Mouse (Mus musculus) liver, adult 2 months (tissue): ENCODE measurements around the gene Uckl1. TPM values are rescaled to one million over a fixed set of nuclear protein-coding genes. Genes with fewer than 3 reads are reported as not detected.

ENCODE experiments used
- DNase-seq: peaks from one replicate; pipeline ENCODE4 v3.0.0-alpha.2; 2011; ENCODE audit warnings: low read depth, low spot score; ENCODE audit errors: extremely low read depth
- H3K27ac ChIP-seq: fragments of 200-500 bp; replicated peaks from 2 replicates; pipeline ENCODE4 v1.5.1; 2012; ENCODE audit warnings: low read depth, mild to moderate bottlenecking, control low read depth, inconsistent platforms, low read length; ENCODE audit not compliant: insufficient read depth
- H3K27me3 ChIP-seq: fragments of 200-500 bp; 2 replicates; pipeline ENCODE4 v1.6.1; 2012; ENCODE audit warnings: mild to moderate bottlenecking, moderate library complexity, low read length, inconsistent platforms; ENCODE audit not compliant: control insufficient read depth, insufficient read depth
- H3K36me3 ChIP-seq: fragments of 200-500 bp; 2 replicates; pipeline ENCODE4 v1.6.1; 2012; ENCODE audit warnings: low read length, inconsistent platforms; ENCODE audit not compliant: control insufficient read depth, insufficient read depth
- H3K4me1 ChIP-seq: fragments of 200-500 bp; 2 replicates; pipeline ENCODE4 v1.6.1; 2011; ENCODE audit warnings: low read length; ENCODE audit not compliant: control insufficient read depth, insufficient read depth
- H3K4me3 ChIP-seq: fragments of 200-500 bp; 2 replicates; pipeline ENCODE4 v1.5.1; 2011; ENCODE audit warnings: low read depth, mild to moderate bottlenecking, control low read depth, low read length, moderate library complexity; ENCODE audit not compliant: insufficient read depth
- H3K79me2 ChIP-seq: fragments of 200-500 bp; 2 replicates; pipeline ENCODE4 v1.6.1; 2012; ENCODE audit warnings: inconsistent platforms, mild to moderate bottlenecking, low read length, moderate library complexity; ENCODE audit not compliant: control insufficient read depth, insufficient read depth
- H3K9ac ChIP-seq: fragments of 200-500 bp; 2 replicates; pipeline ENCODE4 v1.6.1; 2012; ENCODE audit warnings: low read depth, mild to moderate bottlenecking, control low read depth, inconsistent platforms, low read length
- CTCF ChIP-seq: fragments of 200-500 bp; IDR thresholded peaks from 2 replicates; pipeline ENCODE4 v1.5.1; 2011; ENCODE audit warnings: low read depth, low read length, control low read depth
- POLR2A ChIP-seq: fragments of 200-500 bp; IDR thresholded peaks from 2 replicates; pipeline ENCODE4 v1.6.1; 2011; ENCODE audit warnings: low read length, control low read depth; ENCODE audit not compliant: insufficient read depth; ENCODE audit errors: extremely low read depth
- WGBS: fragments of 180-500 bp; shearing (Covaris S2); methylation state at CpG from one replicate; pipeline ENCODE4 v1.1.7; 2018; 5-methylcytosine and 5-hydroxymethylcytosine counted together
- polyA plus RNA-seq: library from polyadenylated mRNA; depleted of rRNA; stranded (reverse); fragments of >200 nt; gene quantifications from 2 replicates; pipeline ENCODE4 v1.2.3, GENCODE M21; 2012
- total RNA-seq: library from RNA; depleted of rRNA; stranded (reverse); fragments of >200 nt; gene quantifications from 2 replicates; pipeline ENCODE4 v1.2.3, GENCODE M21; 2014

Uckl1 gene
- total and polyA plus RNA-seq, 2 experiments = 30.9 to 90.1 TPM

DNA sequence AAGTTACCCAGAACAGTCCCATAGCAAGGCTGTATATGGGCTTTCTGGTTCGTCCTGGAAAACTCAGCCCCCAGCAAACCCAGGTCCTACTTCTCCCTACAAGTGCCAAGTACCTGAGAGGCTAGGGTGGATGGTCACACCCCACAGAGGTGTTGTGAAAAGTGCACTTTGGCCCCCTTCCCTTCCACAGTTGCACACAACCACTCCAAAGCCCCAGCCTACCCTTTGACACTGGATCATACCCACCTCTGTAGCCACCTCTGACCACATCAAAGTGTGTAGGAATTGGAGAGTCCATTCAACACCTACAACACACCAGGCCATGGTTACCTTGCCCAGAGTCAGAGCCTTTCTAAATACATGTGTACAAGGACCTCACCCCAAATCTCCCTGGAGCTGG is 1.8 kb downstream of the Uckl1 start:
- no peaks in the 10 kb centered on the region for H3K27me3 ChIP-seq
- TF ChIP-seq CTCF = no peak
- TF ChIP-seq POLR2A = no peak
- no peak overlapping the region for H3K4me3 ChIP-seq
- H3K4me1 ChIP-seq = peaks cover 16% of the 10 kb centered on the region; the same call in 1 of the 2 replicates
- no peak overlapping the region for H3K9ac ChIP-seq
- peak; percentile 55 for DNase-seq
- H3K27ac ChIP-seq = peak overlapping the region; percentile 11
- H3K36me3 ChIP-seq = no peaks in the 10 kb centered on the region
- H3K79me2 ChIP-seq = peaks cover 13% of the 10 kb centered on the region; the same call in 1 of the 2 replicates
- 64% methylated on average over 1 of the region's 1 CpGs for WGBS

DNA sequence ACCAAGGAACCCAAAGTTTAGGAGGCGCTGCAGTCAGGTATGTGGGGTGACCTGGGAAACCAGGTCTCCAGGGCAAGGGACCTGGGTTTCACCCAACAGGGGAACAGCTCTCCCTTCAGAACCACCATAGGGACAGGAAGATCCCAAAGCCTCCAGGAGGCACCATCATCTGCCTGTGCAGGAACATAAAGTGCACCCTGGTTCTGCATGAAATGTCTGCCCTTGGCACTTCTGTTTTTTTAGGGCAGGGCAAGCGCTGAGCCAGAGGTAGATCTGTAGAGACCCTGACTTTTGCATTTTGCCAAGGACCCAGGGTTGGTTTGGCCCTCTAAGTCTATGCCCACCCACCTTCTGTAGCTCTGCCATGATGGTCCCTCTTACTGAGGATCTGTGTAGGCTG is 2.3 kb downstream of the Uckl1 start:
- no peak overlapping the region for H3K4me3 ChIP-seq
- WGBS = 68% methylated on average over 2 of the region's 2 CpGs

DNA sequence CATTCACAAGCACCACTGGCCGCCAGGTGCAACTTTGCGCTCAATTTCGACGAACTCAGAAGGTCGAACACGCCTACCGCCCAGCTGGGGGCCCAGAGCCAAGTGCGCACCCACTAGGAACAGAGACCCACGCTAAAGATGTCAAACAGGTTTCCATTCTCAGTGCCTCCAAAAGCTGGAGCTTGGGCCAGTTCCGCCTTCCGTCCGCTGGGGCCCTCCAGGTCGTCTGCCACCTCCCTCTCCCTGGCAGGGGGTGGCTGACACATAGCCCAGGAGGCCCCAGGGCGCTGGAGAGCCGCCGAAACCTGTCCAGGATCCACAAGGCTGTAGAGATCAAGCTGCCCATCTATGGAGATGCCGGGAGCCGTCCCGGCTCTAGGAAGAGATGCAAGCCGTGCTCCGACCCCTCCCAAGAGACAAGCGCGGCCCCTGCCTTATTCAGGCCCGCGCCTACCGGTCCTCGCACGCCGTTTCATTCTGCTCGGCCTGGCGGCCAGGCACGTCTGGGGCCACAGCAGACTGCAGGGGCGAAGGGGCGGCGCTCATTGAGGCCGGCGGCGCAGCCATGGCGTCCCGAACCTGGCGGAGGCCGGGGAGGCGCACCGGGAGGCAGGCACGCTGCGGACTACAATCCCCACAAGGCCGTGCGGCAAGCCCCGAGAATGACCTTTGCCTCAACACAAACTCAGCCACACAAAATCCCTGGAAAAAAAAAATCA is 3.1 kb downstream of the Uckl1 start:
- WGBS = under 1% methylated on average over 49 of the region's 49 CpGs
- peaks cover 16% of the 10 kb centered on the region; the same call in 1 of the 2 replicates for H3K4me1 ChIP-seq
- H3K79me2 ChIP-seq = peaks cover 13% of the 10 kb centered on the region; the same call in 1 of the 2 replicates
- no peaks in the 10 kb centered on the region for H3K27me3 ChIP-seq
- peak overlapping the region; percentile 94 for H3K27ac ChIP-seq
- peak overlapping the region; percentile 90 for H3K9ac ChIP-seq
- H3K36me3 ChIP-seq = no peaks in the 10 kb centered on the region
- H3K4me3 ChIP-seq = peak overlapping the region; percentile 85
- DNase-seq = peak; percentile 85
- TF ChIP-seq POLR2A (peak; percentile 67; the same call in 1 of the 2 replicates), CTCF (no peak)

More for the DNA sequence above, 2.3 kb downstream of the Uckl1 start:
- peaks cover 16% of the 10 kb centered on the region; the same call in 1 of the 2 replicates for H3K4me1 ChIP-seq
- H3K27me3 ChIP-seq = no peaks in the 10 kb centered on the region
- TF ChIP-seq CTCF = no peak
- no peak for TF ChIP-seq POLR2A
- no peak overlapping the region for H3K9ac ChIP-seq
- no peak for DNase-seq
- H3K36me3 ChIP-seq = no peaks in the 10 kb centered on the region
- peak overlapping the region; percentile 11 for H3K27ac ChIP-seq
- peaks cover 13% of the 10 kb centered on the region; the same call in 1 of the 2 replicates for H3K79me2 ChIP-seq

DNA sequence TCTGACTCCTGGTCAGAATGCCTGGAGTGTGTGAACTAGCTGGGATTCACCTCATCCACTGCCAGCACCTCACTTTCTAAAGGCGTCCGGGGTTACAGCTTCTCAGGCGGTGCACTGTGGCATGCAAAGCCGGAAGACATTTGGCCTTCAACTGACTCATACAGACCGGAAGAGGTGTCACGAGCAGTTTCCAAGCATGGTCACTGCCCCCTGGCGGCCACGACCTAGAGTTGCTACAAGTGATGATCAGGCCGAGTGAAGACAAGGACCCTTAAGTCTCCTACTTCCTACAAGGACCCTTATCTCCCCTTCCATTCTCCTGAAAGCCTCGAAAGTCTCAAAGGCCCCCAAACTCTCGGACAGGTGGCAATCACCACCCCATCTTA is 3.7 kb downstream of the Uckl1 start:
- Histone ChIP-seq H3K4me3 (peak overlapping the region; percentile 85), H3K4me1 (peaks cover 16% of the 10 kb centered on the region; the same call in 1 of the 2 replicates)
- WGBS = 0% methylated on average over 11 of the region's 11 CpGs

DNA sequence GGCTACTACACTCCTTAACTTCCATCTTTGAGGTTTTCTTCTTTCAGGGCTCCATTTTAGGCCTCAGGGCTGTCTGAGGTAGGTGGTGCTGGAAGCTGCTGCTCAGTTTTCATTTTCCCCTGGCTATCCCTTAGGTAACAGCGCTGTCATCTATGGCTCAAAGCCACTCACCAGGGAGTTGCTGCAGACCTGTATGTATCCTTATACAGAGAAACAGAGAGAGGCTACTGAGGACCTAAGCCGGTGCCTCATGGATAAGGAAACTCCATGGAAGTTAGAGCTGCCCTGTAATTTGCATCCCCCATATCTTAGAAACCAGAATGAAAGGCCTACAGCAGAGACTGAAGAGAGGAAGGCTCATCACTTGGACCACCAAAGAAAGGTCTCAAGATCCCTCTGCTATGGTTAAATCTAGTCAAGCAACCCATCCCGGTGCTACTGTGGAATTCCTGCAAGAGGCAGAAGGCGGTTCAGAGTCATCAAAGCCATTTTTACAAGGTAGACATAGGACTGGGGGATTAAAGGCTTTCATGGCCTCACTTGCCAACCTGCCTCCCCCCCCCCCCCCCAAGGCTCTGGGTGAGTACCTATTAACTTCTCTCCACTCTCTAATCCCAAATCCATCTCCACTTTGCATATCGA is 4.4 kb downstream of the Uckl1 start:
- H3K36me3 ChIP-seq = no peaks in the 10 kb centered on the region
- H3K4me1 ChIP-seq = peaks cover 16% of the 10 kb centered on the region; the same call in 1 of the 2 replicates
- TF ChIP-seq CTCF (no peak), POLR2A (no peak)
- H3K4me3 ChIP-seq = peak overlapping the region; percentile 85
- no peak for DNase-seq
- H3K27ac ChIP-seq = peak overlapping the region; percentile 71; the same call in 1 of the 2 replicates
- no peaks in the 10 kb centered on the region for H3K27me3 ChIP-seq
- peak overlapping the region; percentile 55; the same call in 1 of the 2 replicates for H3K9ac ChIP-seq
- 74% methylated on average over 5 of the region's 5 CpGs for WGBS
- peaks cover 13% of the 10 kb centered on the region; the same call in 1 of the 2 replicates for H3K79me2 ChIP-seq

More for the DNA sequence above, 3.7 kb downstream of the Uckl1 start:
- TF ChIP-seq CTCF (peak; percentile 93), POLR2A (no peak)
- peak; percentile 88 for DNase-seq
- Histone ChIP-seq H3K27me3 (no peaks in the 10 kb centered on the region), H3K79me2 (peaks cover 13% of the 10 kb centered on the region; the same call in 1 of the 2 replicates), H3K9ac (peak overlapping the region; percentile 90), H3K27ac (peak overlapping the region; percentile 94), H3K36me3 (no peaks in the 10 kb centered on the region)
